Mouse (Mus musculus) liver, adult 2 months (tissue): Measurements from ENCODE around the gene Dnm3. TPM values are rescaled to one million over a fixed set of nuclear protein-coding genes. Genes with fewer than 3 reads are reported as not detected.

Experiments
- DNase-seq: peaks from one replicate; pipeline ENCODE4 v3.0.0-alpha.2; 2011; ENCODE audit warnings: low read depth, low spot score; ENCODE audit errors: extremely low read depth
- H3K27ac ChIP-seq: fragments of 200-500 bp; replicated peaks from 2 replicates; pipeline ENCODE4 v1.5.1; 2012; ENCODE audit warnings: low read depth, mild to moderate bottlenecking, control low read depth, inconsistent platforms, low read length; ENCODE audit not compliant: insufficient read depth
- H3K27me3 ChIP-seq: fragments of 200-500 bp; 2 replicates; pipeline ENCODE4 v1.6.1; 2012; ENCODE audit warnings: mild to moderate bottlenecking, moderate library complexity, low read length, inconsistent platforms; ENCODE audit not compliant: control insufficient read depth, insufficient read depth
- H3K36me3 ChIP-seq: fragments of 200-500 bp; 2 replicates; pipeline ENCODE4 v1.6.1; 2012; ENCODE audit warnings: low read length, inconsistent platforms; ENCODE audit not compliant: control insufficient read depth, insufficient read depth
- H3K4me1 ChIP-seq: fragments of 200-500 bp; 2 replicates; pipeline ENCODE4 v1.6.1; 2011; ENCODE audit warnings: low read length; ENCODE audit not compliant: control insufficient read depth, insufficient read depth
- H3K4me3 ChIP-seq: fragments of 200-500 bp; 2 replicates; pipeline ENCODE4 v1.5.1; 2011; ENCODE audit warnings: low read depth, mild to moderate bottlenecking, control low read depth, low read length, moderate library complexity; ENCODE audit not compliant: insufficient read depth
- H3K79me2 ChIP-seq: fragments of 200-500 bp; 2 replicates; pipeline ENCODE4 v1.6.1; 2012; ENCODE audit warnings: inconsistent platforms, mild to moderate bottlenecking, low read length, moderate library complexity; ENCODE audit not compliant: control insufficient read depth, insufficient read depth
- H3K9ac ChIP-seq: fragments of 200-500 bp; 2 replicates; pipeline ENCODE4 v1.6.1; 2012; ENCODE audit warnings: low read depth, mild to moderate bottlenecking, control low read depth, inconsistent platforms, low read length
- CTCF ChIP-seq: fragments of 200-500 bp; IDR thresholded peaks from 2 replicates; pipeline ENCODE4 v1.5.1; 2011; ENCODE audit warnings: low read depth, low read length, control low read depth
- POLR2A ChIP-seq: fragments of 200-500 bp; IDR thresholded peaks from 2 replicates; pipeline ENCODE4 v1.6.1; 2011; ENCODE audit warnings: low read length, control low read depth; ENCODE audit not compliant: insufficient read depth; ENCODE audit errors: extremely low read depth
- WGBS: fragments of 180-500 bp; shearing (Covaris S2); methylation state at CpG from one replicate; pipeline ENCODE4 v1.1.7; 2018; 5-methylcytosine and 5-hydroxymethylcytosine counted together
- polyA plus RNA-seq: library from polyadenylated mRNA; depleted of rRNA; stranded (reverse); fragments of >200 nt; gene quantifications from 2 replicates; pipeline ENCODE4 v1.2.3, GENCODE M21; 2012
- total RNA-seq: library from RNA; depleted of rRNA; stranded (reverse); fragments of >200 nt; gene quantifications from 2 replicates; pipeline ENCODE4 v1.2.3, GENCODE M21; 2014

Dnm3 gene
- total and polyA plus RNA-seq, 2 experiments: 0.46 to 0.60 TPM

DNA sequence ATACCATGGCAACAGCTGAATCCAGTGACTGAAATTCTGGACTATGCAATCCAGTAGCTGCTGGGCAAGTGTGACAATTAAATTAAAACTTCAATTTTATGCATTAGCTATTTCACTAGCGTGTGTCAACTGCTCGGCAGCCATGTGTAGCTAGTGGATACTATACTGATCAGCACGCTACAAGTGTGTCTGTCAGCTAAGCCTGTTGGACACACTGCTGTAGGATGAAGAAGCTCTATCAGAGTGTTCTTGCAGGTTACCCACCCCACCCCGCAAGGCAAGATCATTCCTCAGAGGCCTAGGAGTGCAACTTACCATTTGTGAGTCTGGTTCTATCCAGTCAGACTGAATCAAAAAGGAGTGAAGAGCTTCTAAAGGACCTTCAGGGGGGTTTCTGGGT lies 197.8 kb downstream of the Dnm3 start:
- no peaks in the 10 kb centered on the region for H3K4me1 ChIP-seq
- no peak overlapping the region for H3K27ac ChIP-seq
- WGBS: over 99% methylated on average over 4 of the region's 4 CpGs
- no peak for DNase-seq
- H3K79me2 ChIP-seq: no peaks in the 10 kb centered on the region
- no peak overlapping the region for H3K9ac ChIP-seq
- H3K4me3 ChIP-seq: no peak overlapping the region
- no peaks in the 10 kb centered on the region for H3K36me3 ChIP-seq
- TF ChIP-seq POLR2A (no peak), CTCF (no peak)
- no peaks in the 10 kb centered on the region for H3K27me3 ChIP-seq

DNA sequence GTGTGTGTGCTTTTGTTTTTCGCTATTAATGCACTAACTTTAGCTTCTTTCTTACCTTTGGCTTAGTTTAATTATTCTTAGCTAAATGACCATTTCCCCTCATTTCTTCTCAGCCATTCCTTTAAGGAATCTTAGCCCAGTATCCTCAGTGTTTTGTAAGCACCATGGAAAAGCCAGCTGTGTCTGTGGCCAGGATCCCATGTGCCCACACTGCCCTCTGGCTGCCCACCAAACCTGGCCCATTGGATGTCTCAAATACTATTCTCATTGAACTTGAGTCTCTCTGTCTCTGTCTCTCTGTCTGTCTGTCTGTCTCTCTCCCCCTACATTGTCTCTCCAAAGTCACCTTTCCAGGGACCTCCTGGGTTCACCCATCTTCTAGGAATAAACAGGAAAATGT lies 201.8 kb downstream of the Dnm3 start:
- Histone ChIP-seq H3K27ac (no peak overlapping the region), H3K79me2 (no peaks in the 10 kb centered on the region), H3K27me3 (no peaks in the 10 kb centered on the region), H3K4me1 (no peaks in the 10 kb centered on the region), H3K4me3 (no peak overlapping the region), H3K9ac (no peak overlapping the region), H3K36me3 (no peaks in the 10 kb centered on the region)
- peak; percentile 16 for DNase-seq
- 97% methylated on average over 1 of the region's 1 CpGs for WGBS
- peak; percentile 88 for TF ChIP-seq CTCF
- no peak for TF ChIP-seq POLR2A

DNA sequence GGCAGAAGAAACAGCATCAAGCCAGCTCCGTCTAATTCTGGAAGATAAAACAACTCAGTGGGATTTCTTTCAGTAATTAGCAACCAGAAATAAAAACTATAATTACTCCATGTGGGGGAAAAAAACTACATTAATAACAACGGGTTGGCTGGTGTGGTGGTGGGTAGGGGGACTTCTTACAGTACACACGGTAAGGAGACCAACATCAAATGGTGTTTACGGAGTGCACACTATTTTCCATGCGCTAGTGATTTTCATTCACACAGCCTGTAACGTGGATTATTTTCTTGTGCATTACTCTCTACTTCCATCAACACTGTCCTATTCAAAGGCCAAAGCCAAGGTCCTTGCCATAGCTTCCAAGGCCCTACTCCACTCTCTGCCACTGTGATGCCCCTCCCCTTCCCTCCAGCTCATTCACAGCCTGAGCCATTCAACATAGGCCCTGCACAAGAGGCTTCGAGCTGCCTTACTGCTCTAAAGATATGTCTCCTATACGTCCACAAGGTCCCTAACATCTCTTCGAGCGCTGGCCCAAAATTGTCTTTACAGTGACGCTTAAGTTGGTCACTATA lies 203.1 kb downstream of the Dnm3 start:
- Histone ChIP-seq H3K4me1 (no peaks in the 10 kb centered on the region), H3K27ac (no peak overlapping the region), H3K79me2 (no peaks in the 10 kb centered on the region), H3K27me3 (no peaks in the 10 kb centered on the region), H3K36me3 (no peaks in the 10 kb centered on the region), H3K9ac (no peak overlapping the region), H3K4me3 (no peak overlapping the region)
- DNase-seq: no peak
- 95% methylated on average over 11 of the region's 11 CpGs for WGBS
- TF ChIP-seq CTCF (no peak), POLR2A (no peak)

DNA sequence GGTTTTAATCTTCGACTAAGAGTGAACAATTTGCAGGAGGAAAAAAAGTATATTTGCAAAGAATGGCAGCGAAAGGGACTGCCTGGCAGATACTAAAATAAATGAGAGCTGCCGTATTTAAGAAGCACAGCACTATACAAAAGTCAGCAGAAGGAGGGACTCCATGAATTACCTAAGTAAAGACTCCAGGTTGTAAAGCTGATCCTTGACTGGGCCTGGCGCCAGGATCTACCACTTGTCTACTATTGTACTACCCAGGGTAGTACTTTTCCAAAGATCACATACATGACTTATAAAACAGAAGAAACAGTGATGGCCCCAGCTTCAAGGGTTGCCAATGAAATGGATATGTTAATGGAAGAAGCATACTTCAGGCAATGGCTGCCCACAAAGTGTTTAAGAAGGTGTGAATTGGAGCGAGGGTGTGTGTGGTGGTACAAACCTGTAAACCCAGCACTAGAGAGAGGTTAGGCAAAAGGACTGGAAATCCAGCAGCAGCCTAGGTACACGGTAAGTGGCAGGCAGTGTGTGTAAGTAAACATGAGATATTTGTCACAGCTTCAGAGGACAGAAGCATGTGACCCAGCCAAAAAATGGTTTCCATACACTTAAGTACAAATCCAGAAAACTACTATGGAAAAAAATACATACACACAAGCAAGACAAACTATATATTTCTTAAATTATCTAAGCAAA lies 220.8 kb downstream of the Dnm3 start:
- WGBS: 84% methylated on average over 6 of the region's 6 CpGs
- no peak overlapping the region for H3K4me3 ChIP-seq
- no peak for TF ChIP-seq POLR2A
- TF ChIP-seq CTCF: no peak
- no peaks in the 10 kb centered on the region for H3K36me3 ChIP-seq
- no peaks in the 10 kb centered on the region for H3K79me2 ChIP-seq
- no peak overlapping the region for H3K9ac ChIP-seq
- no peak overlapping the region for H3K27ac ChIP-seq
- H3K27me3 ChIP-seq: no peaks in the 10 kb centered on the region
- no peaks in the 10 kb centered on the region for H3K4me1 ChIP-seq
- DNase-seq: no peak

DNA sequence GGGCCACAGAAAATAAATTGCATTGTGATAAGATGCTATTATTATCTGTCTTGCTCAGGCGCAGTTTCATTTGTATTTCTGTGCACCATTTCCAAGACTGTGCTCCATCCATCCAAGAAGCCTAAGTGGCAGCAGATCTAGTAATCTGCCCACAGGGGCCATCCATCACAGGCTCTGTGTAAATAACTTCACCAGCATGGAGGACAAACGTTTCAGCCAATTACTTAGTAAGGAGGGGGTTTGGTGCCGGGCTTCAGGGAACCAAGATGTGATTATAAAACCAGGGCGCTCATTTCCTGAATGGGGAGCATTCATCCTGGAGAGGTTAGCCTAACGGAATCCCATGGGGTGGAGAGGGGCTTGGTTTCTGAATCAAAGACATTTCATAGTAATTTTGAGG lies 222.9 kb downstream of the Dnm3 start:
- H3K27me3 ChIP-seq: no peaks in the 10 kb centered on the region
- no peaks in the 10 kb centered on the region for H3K36me3 ChIP-seq
- DNase-seq: no peak
- no peak overlapping the region for H3K9ac ChIP-seq
- no peak for TF ChIP-seq CTCF
- no peak for TF ChIP-seq POLR2A
- no peaks in the 10 kb centered on the region for H3K4me1 ChIP-seq
- peak overlapping the region; percentile 48; the same call in 1 of the 2 replicates for H3K27ac ChIP-seq
- no peak overlapping the region for H3K4me3 ChIP-seq
- 65% methylated on average over 5 of the region's 5 CpGs for WGBS
- H3K79me2 ChIP-seq: no peaks in the 10 kb centered on the region
